Mouse (Mus musculus) liver, embryonic 11.5 days (tissue): ENCODE measurements around the gene Cyb5r2. TPM values are rescaled to one million over a fixed set of nuclear protein-coding genes. Genes with fewer than 3 reads are reported as not detected.

Experiments
- ATAC-seq: fragments of 200-750 bp; cut with Nextera tagmentation; replicated peaks from 2 replicates; pipeline ENCODE4 v1.8.0; 2017; ENCODE audit warnings: moderate number of reproducible peaks, mild to moderate bottlenecking, moderate TSS enrichment, moderate library complexity; ENCODE audit not compliant: low FRiP score
- DNase-seq: peaks from one replicate; pipeline ENCODE4 v3.0.0-alpha.2; 2017; ENCODE audit warnings: low spot score
- H3K27ac ChIP-seq: fragments of 300-500 bp; sonication (generic); 2 replicates; pipeline ENCODE4 v1.5.1; 2014; ENCODE audit warnings: mild to moderate bottlenecking, low read depth, low read length, control low read depth
- H3K27me3 ChIP-seq: fragments of 300-500 bp; sonication (generic); replicated peaks from 2 replicates; pipeline ENCODE4 v1.6.1; 2014; ENCODE audit warnings: low read length, mixed read lengths; ENCODE audit not compliant: control insufficient read depth, insufficient read depth
- H3K36me3 ChIP-seq: fragments of 300-500 bp; sonication (generic); 2 replicates; pipeline ENCODE4 v1.6.1; 2014; ENCODE audit warnings: mild to moderate bottlenecking, low read length, moderate library complexity, mixed read lengths; ENCODE audit not compliant: control insufficient read depth, insufficient read depth
- H3K4me1 ChIP-seq: fragments of 300-500 bp; sonication (generic); replicated peaks from 2 replicates; pipeline ENCODE4 v1.6.1; 2014; ENCODE audit warnings: low read length, mixed read lengths; ENCODE audit not compliant: control insufficient read depth, insufficient read depth
- H3K4me2 ChIP-seq: fragments of 300-500 bp; sonication (generic); 2 replicates; pipeline ENCODE4 v1.6.1; 2014; ENCODE audit warnings: mild to moderate bottlenecking, control low read depth, moderate library complexity
- H3K4me3 ChIP-seq: fragments of 300-500 bp; sonication (generic); 2 replicates; pipeline ENCODE4 v1.5.1; 2014; ENCODE audit warnings: low read depth, low read length, control low read depth
- H3K9ac ChIP-seq: fragments of 300-500 bp; sonication (generic); 2 replicates; pipeline ENCODE4 v1.6.1; 2014; ENCODE audit warnings: low read depth, low read length, control low read depth
- H3K9me3 ChIP-seq: fragments of 300-500 bp; sonication (generic); 2 replicates; pipeline ENCODE4 v1.6.1; 2016; ENCODE audit warnings: low read length, inconsistent platforms, mixed read lengths; ENCODE audit not compliant: control insufficient read depth
- WGBS: fragments of 180-500 bp; shearing (Covaris S2); extraction: QIAGEN DNeasy Blood & Tissue Kit; methylation state at CpG from one replicate; pipeline ENCODE4 v1.1.7; 2014; 5-methylcytosine and 5-hydroxymethylcytosine counted together
- polyA plus RNA-seq: library from polyadenylated mRNA; unstranded; fragments of >200 nt; fragmentation: Nextera tagmentation; extraction: Ambion mirVana; gene quantifications from 2 replicates; pipeline ENCODE4 v1.2.1, GENCODE M21; 2014

Gene Cyb5r2
- polyA plus RNA-seq, 1 experiment from 2014 or later, result 0.25 TPM

- no peak overlapping the region for H3K4me3 ChIP-seq
- no peaks in the 10 kb centered on the region for H3K36me3 ChIP-seq
- H3K4me1 ChIP-seq, result no peaks in the 10 kb centered on the region
- H3K9me3 ChIP-seq, result no peaks in the 10 kb centered on the region
- H3K9ac ChIP-seq, result no peak overlapping the region
- WGBS, result 66% methylated on average over 2 of the region's 2 CpGs
- ATAC-seq (no peak), DNase-seq (no peak)
- no peaks in the 10 kb centered on the region for H3K27me3 ChIP-seq
- H3K27ac ChIP-seq, result no peak overlapping the region
- no peak overlapping the region for H3K4me2 ChIP-seq
Observed at GRCm38 (mm10) chr7:107756748-107757147, 1.1 kb downstream of the Cyb5r2 start.

GRCm38 (mm10) chr7:107755905-107756304, 1.9 kb downstream of the Cyb5r2 start:
- Histone ChIP-seq H3K4me2 (no peak overlapping the region), H3K27me3 (no peaks in the 10 kb centered on the region), H3K4me1 (no peaks in the 10 kb centered on the region), H3K9me3 (no peaks in the 10 kb centered on the region), H3K27ac (no peak overlapping the region), H3K36me3 (no peaks in the 10 kb centered on the region), H3K9ac (no peak overlapping the region), H3K4me3 (no peak overlapping the region)
- WGBS, result 66% methylated on average over 3 of the region's 3 CpGs
- DNase-seq, result no peak
- no peak for ATAC-seq

GRCm38 (mm10) chr7:107752031-107752520, 5.8 kb downstream of the Cyb5r2 start:
- 81% methylated on average over 10 of the region's 10 CpGs for WGBS
- H3K9me3 ChIP-seq, result no peaks in the 10 kb centered on the region
- no peak overlapping the region for H3K9ac ChIP-seq
- H3K27me3 ChIP-seq, result no peaks in the 10 kb centered on the region
- DNase-seq (no peak), ATAC-seq (no peak)
- no peak overlapping the region for H3K4me2 ChIP-seq
- no peaks in the 10 kb centered on the region for H3K36me3 ChIP-seq
- H3K4me3 ChIP-seq, result no peak overlapping the region
- H3K27ac ChIP-seq, result no peak overlapping the region
- no peaks in the 10 kb centered on the region for H3K4me1 ChIP-seq

GRCm38 (mm10) chr7:107749721-107750120, 8.1 kb downstream of the Cyb5r2 start:
- Histone ChIP-seq H3K4me1 (no peaks in the 10 kb centered on the region), H3K27me3 (no peaks in the 10 kb centered on the region), H3K4me3 (no peak overlapping the region), H3K4me2 (no peak overlapping the region), H3K36me3 (no peaks in the 10 kb centered on the region), H3K9me3 (no peaks in the 10 kb centered on the region), H3K9ac (no peak overlapping the region), H3K27ac (no peak overlapping the region)
- no peak for DNase-seq
- no peak for ATAC-seq
- 90% methylated on average over 4 of the region's 4 CpGs for WGBS

GRCm38 (mm10) chr7:107749270-107749669, 8.6 kb downstream of the Cyb5r2 start:
- no peaks in the 10 kb centered on the region for H3K9me3 ChIP-seq
- H3K36me3 ChIP-seq, result no peaks in the 10 kb centered on the region
- no peaks in the 10 kb centered on the region for H3K27me3 ChIP-seq
- H3K4me2 ChIP-seq, result no peak overlapping the region
- H3K27ac ChIP-seq, result no peak overlapping the region
- ATAC-seq (no peak), DNase-seq (no peak)
- H3K4me3 ChIP-seq, result no peak overlapping the region
- no peaks in the 10 kb centered on the region for H3K4me1 ChIP-seq
- 4% methylated on average over 3 of the region's 3 CpGs for whole genome bisulfite sequencing
- H3K9ac ChIP-seq, result no peak overlapping the region

GRCm38 (mm10) chr7:107747954-107748353, 9.9 kb downstream of the Cyb5r2 start:
- no peaks in the 10 kb centered on the region for H3K4me1 ChIP-seq
- H3K4me2 ChIP-seq, result no peak overlapping the region
- H3K9me3 ChIP-seq, result no peaks in the 10 kb centered on the region
- WGBS, result 6% methylated on average over 2 of the region's 2 CpGs
- H3K9ac ChIP-seq, result no peak overlapping the region
- no peaks in the 10 kb centered on the region for H3K36me3 ChIP-seq
- no peaks in the 10 kb centered on the region for H3K27me3 ChIP-seq
- H3K4me3 ChIP-seq, result no peak overlapping the region
- no peak overlapping the region for H3K27ac ChIP-seq
- ATAC-seq (no peak), DNase-seq (no peak)

- DNase-seq (no peak), ATAC-seq (no peak)
- WGBS, result 84% methylated on average over 9 of the region's 9 CpGs
- no peak overlapping the region for H3K4me3 ChIP-seq
- no peak overlapping the region for H3K27ac ChIP-seq
- no peak overlapping the region for H3K9ac ChIP-seq
- no peaks in the 10 kb centered on the region for H3K9me3 ChIP-seq
- no peaks in the 10 kb centered on the region for H3K4me1 ChIP-seq
- H3K4me2 ChIP-seq, result no peak overlapping the region
- no peaks in the 10 kb centered on the region for H3K27me3 ChIP-seq
- no peaks in the 10 kb centered on the region for H3K36me3 ChIP-seq
Observed at GRCm38 (mm10) chr7:107747476-107747875, 10.4 kb downstream of the Cyb5r2 start.

GRCm38 (mm10) chr7:107746036-107746435, 11.8 kb downstream of the Cyb5r2 start:
- no peaks in the 10 kb centered on the region for H3K4me1 ChIP-seq
- H3K27ac ChIP-seq, result no peak overlapping the region
- ATAC-seq, result no peak
- no peaks in the 10 kb centered on the region for H3K9me3 ChIP-seq
- H3K4me3 ChIP-seq, result no peak overlapping the region
- no peaks in the 10 kb centered on the region; the same call in 1 of the 2 replicates for H3K36me3 ChIP-seq
- WGBS, result 82% methylated on average over 8 of the region's 8 CpGs
- no peak overlapping the region for H3K9ac ChIP-seq
- no peak overlapping the region for H3K4me2 ChIP-seq
- no peaks in the 10 kb centered on the region for H3K27me3 ChIP-seq
- no peak for DNase-seq

GRCm38 (mm10) chr7:107745111-107745510, 12.7 kb downstream of the Cyb5r2 start:
- WGBS, result 74% methylated on average over 2 of the region's 2 CpGs
- H3K9ac ChIP-seq, result no peak overlapping the region
- no peak for ATAC-seq
- no peaks in the 10 kb centered on the region for H3K9me3 ChIP-seq
- no peaks in the 10 kb centered on the region for H3K27me3 ChIP-seq
- H3K4me3 ChIP-seq, result no peak overlapping the region
- H3K4me2 ChIP-seq, result no peak overlapping the region
- no peaks in the 10 kb centered on the region for H3K4me1 ChIP-seq
- H3K36me3 ChIP-seq, result no peaks in the 10 kb centered on the region; the same call in 1 of the 2 replicates
- H3K27ac ChIP-seq, result no peak overlapping the region
- DNase-seq, result no peak
